Mouse (Mus musculus) left cerebral cortex, adult 9 months (tissue): ENCODE results near the gene Anks1b.
A peak's percentile ranks its signal among the peaks of the same experiment; 100 is the strongest.

Source experiments
- DNase-seq, 2 experiments: peaks; one replicate each; pipeline ENCODE4 v3.0.0; 2022; ENCODE audit warnings: low spot score in 2 of 2

The Anks1b gene

GRCm38 (mm10) chr10:90809911-90810590, 936.7 kb downstream of the Anks1b start:
- DNase-seq = no peak

DNA sequence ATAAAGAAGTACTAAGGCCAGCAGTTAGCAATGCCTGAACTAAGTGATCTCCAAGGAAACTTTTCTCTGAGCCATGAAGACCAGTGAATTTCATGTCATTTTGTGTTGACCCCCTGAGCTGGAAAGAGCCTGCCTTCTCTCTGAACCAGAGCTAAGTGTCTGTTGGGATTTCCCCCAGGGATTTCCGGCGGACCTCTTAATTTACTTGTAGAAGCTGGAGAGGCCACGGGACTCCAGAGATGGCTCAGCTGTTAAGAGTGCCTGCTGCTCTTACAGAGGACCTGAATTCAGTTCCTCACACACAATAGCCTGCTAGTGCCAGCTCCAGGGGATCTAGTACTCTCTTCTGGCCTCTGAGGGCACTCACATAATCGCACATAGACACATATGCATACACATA, 938.1 kb downstream of the Anks1b start:
- DNase-seq = no peak

GRCm38 (mm10) chr10:90813326-90813725, 940.0 kb downstream of the Anks1b start:
- DNase-seq = no peak

DNA sequence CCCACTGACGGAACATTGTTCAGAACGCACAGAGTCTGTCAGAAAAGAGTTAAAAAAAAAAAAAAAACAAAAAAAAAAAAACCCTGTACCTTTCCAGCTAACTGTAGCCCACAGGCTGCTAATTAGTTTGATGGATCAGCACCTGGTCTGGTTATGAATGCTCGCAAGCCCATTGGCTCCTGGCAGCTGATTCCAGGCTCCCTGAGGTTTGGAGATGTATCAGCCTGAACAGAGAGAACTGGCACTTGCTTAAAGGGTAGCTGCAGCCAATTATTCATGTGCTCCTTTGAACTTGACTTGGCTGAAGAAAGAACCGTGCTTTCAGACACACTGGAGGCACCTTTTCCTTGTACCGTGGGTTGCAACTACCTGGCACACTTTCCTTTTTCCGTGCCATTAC, 941.1 kb downstream of the Anks1b start:
- DNase-seq = no peak

- DNase-seq = no peak
Measured at GRCm38 (mm10) chr10:90818246-90818937, 945.1 kb downstream of the Anks1b start.

GRCm38 (mm10) chr10:90823438-90823837, 950.1 kb downstream of the Anks1b start:
- DNase-seq = no peak

DNA sequence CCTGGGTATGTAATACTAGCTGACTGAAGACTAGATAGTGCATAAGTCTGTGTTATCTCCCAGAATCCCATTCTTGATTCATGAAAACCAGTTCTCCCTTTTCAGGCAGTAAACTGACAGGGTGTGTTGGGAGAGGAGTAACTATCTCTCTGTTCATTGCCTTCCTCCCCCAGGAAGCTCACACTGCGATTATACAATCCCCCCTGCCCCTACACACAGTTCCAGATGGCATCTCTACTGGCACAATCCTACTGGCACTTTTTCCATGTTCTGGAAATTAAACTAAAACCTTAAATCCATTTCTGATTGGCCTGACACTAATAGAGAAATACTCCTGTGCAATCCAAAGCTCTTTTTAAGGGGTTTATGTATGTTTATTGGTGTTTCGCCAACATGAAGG, 951.4 kb downstream of the Anks1b start:
- DNase-seq = no peak

DNA sequence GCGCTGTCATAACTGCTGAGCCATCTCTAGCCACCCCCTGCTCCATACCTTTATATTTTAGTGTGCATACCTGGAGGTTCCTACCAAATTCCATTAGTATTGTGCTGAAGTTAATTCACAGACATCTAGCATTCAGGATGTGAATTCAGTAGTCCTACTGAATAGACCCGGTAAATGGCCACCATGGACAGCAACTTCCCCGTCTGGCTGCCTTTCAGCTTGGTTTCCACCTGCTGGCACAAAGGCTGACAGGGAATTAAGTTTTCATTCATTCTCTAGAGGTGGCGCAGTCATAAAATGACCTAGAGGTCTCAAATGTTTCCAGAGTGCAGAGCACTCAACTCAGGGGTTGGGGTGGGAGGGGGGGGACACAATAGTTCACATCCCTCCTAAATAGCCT, 953.6 kb downstream of the Anks1b start:
- no peak for DNase-seq

GRCm38 (mm10) chr10:90828581-90829393, 955.5 kb downstream of the Anks1b start:
- DNase-seq = peak in 1 of 2 experiments; percentile 59

- DNase-seq = peak in 1 of 2 experiments; percentile 36
Measured at GRCm38 (mm10) chr10:90829394-90830267, 956.3 kb downstream of the Anks1b start.

GRCm38 (mm10) chr10:90830268-90830585, 956.9 kb downstream of the Anks1b start:
- DNase-seq = no peak

DNA sequence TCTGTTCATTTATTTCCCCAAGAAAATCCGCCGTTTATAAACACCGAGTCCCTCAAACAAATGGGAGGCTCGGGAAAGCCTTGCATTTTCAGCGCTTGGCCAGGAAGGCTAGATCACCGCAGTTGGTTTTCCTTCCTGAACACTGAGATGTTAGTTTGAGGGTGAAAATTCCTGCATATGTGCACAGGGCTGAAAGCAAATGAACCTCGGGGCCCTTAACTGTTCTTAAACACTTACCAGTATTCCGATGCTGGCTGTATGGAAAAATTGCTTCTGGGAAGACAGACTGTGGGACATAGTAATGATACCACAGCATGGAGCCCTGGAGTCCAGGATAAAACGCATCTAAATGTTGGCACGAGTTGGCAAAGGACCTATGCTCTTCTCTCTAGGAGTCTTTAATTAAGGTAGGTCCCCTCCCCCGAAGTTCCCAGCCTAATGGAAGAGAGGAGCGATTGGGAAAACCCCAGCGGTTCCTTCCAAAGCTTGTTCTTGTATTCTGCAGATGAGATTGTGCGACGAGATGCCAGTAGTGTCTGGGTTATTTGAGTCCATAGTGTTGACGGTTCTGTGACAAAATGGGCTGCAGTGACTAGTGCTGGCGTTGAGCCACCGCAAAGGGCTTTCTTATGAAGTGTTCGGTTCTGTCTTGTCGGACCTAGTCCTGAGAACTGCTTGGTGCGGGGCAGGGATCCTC, 957.4 kb downstream of the Anks1b start:
- DNase-seq = peak in 1 of 2 experiments; percentile 48

DNA sequence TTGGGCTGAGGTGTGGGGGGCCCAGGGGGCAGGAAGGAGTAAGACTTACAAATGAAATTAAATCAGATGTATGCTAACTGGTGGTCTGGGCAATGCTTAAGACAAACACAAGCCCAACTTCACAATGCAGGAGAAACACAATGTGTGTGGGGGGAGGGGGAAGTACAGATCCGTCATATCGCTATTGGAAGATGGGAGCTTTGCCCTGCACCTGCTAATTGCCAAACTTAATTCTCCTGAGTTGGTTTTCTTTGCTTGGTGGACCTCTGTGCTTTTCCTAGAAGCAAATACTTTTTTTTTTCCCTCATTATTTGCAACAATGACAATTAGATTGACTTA, 957.9 kb downstream of the Anks1b start:
- DNase-seq = no peak

GRCm38 (mm10) chr10:90834306-90834705, 961.0 kb downstream of the Anks1b start:
- DNase-seq = peak in 1 of 2 experiments; percentile 44

GRCm38 (mm10) chr10:90835195-90835594, 961.9 kb downstream of the Anks1b start:
- no peak for DNase-seq

DNA sequence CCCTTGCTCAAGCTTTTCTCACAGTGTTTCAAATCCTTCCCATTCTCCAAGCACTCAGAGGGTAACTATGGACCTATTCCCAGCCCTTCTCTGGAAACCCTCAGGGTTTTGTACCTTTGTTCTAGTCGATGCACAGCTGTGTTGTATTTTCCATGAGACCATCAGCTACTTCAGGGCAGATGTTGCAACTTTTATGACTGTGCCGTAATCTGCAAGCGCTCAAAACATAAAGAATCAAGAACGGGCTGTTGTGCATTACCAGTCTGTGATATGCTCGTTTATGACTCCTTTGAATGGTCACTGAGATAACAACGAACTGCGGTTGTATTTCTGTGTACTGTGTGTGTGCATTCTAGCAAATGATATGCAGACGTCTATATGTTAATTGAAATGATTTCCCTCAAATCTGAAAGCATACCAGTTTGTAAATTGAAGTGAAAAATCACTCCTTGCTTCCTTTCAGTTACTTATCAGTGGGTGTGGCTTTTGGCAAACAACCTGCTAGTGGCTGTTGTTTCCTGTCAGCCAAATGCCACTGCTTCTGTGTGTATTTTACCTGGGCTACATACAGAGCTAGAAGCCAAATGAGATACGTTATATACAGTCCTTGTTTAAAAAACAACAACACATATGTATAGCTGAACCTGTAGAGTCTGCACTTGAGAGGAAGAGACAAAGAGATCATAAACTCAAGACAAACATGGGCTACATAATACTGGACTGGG, 966.5 kb downstream of the Anks1b start:
- DNase-seq = no peak

GRCm38 (mm10) chr10:90842398-90842797, 969.1 kb downstream of the Anks1b start:
- no peak for DNase-seq

- no peak for DNase-seq
Measured at GRCm38 (mm10) chr10:90851077-90851476, 977.8 kb downstream of the Anks1b start.

DNA sequence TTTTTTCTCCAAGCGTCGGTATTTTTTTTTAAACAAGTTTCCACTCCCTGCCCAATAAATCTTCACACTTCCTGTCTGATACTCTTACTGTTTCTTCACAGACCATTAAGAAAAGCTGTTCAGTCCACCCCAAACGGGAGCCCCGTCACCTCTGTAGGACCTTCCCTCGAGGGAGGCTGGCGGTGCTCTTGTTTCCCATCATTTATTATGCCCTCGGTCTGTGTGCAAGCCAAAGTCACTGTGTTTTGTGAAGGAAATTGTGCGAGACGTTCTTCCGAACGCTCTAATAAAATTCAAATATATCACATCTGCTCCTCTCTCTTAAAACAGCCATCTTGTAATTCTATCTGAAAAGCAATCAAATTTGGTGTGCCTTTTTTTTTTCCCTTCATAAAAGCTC, 978.7 kb downstream of the Anks1b start:
- no peak for DNase-seq

- no peak for DNase-seq
Measured at GRCm38 (mm10) chr10:90852432-90852831, 979.1 kb downstream of the Anks1b start.

GRCm38 (mm10) chr10:90856668-90857067, 983.4 kb downstream of the Anks1b start:
- peak; percentile 43 to 51 for DNase-seq
